Mouse (Mus musculus) embryonic fibroblast, embryonic 13.5 days (primary cell): Measurements from ENCODE around the gene Tmem208.

ENCODE experiments used
- CTCF ChIP-seq: IDR thresholded peaks from 2 replicates; pipeline ENCODE4 v1.5.1; 2011; ENCODE audit warnings: mild to moderate bottlenecking, control low read depth, low read length, moderate library complexity, borderline replicate concordance; ENCODE audit not compliant: insufficient read depth
- POLR2A ChIP-seq: IDR thresholded peaks from 2 replicates; pipeline ENCODE4 v1.6.1; 2011; ENCODE audit warnings: low read depth, mild to moderate bottlenecking, control low read depth, low read length, moderate library complexity

- no peak for TF ChIP-seq POLR2A
- no peak for TF ChIP-seq CTCF
Observed at GRCm38 (mm10) chr8:105285514-105285913, 40.6 kb upstream of the Tmem208 start.
